Mouse (Mus musculus) left cerebral cortex, adult 8-10 months (tissue): ENCODE measurements around the gene Tns3. TPM values are rescaled to one million over a fixed set of nuclear protein-coding genes. Genes with fewer than 3 reads are reported as not detected.

Source experiments
- DNase-seq, 2 experiments: peaks; one replicate each; pipeline ENCODE4 v3.0.0; 2022; ENCODE audit warnings: low spot score in 2 of 2
- total RNA-seq, 4 experiments: library from RNA; stranded (reverse); gene quantifications; 2 replicates each; pipeline ENCODE4 v1.2.4; 2022

Tns3 gene
- total RNA-seq, 4 experiments from 2014 or later = 37.0 to 47.0 (median 41.1) TPM

- DNase-seq = no peak
These were observed 82.0 kb downstream of the Tns3 start for GRCm38 (mm10) chr11:8582101-8582920.

- DNase-seq = no peak
These were observed 84.5 kb downstream of the Tns3 start for GRCm38 (mm10) chr11:8579789-8580188.

GRCm38 (mm10) chr11:8575217-8576180 is 88.8 kb downstream of the Tns3 start:
- DNase-seq = no peak

- no peak for DNase-seq
These were observed 89.8 kb downstream of the Tns3 start for GRCm38 (mm10) chr11:8574562-8574961.

- DNase-seq = no peak
These were observed 91.6 kb downstream of the Tns3 start for GRCm38 (mm10) chr11:8572762-8573161.

- DNase-seq = no peak
These were observed 94.9 kb downstream of the Tns3 start for GRCm38 (mm10) chr11:8569232-8570028.

- no peak for DNase-seq
These were observed 95.5 kb downstream of the Tns3 start for GRCm38 (mm10) chr11:8568829-8569228.

GRCm38 (mm10) chr11:8566250-8566853 is 98.0 kb downstream of the Tns3 start:
- DNase-seq = no peak

GRCm38 (mm10) chr11:8558761-8559282 is 105.5 kb downstream of the Tns3 start:
- DNase-seq = no peak

GRCm38 (mm10) chr11:8558258-8558657 is 106.1 kb downstream of the Tns3 start:
- DNase-seq = no peak

GRCm38 (mm10) chr11:8557006-8557405 is 107.3 kb downstream of the Tns3 start:
- peak in 1 of 2 experiments; percentile 22 for DNase-seq

GRCm38 (mm10) chr11:8551710-8552109 is 112.6 kb downstream of the Tns3 start:
- no peak for DNase-seq

GRCm38 (mm10) chr11:8547661-8548060 is 116.7 kb downstream of the Tns3 start:
- DNase-seq = no peak

- DNase-seq = no peak
These were observed 118.5 kb downstream of the Tns3 start for GRCm38 (mm10) chr11:8545798-8546197.

- DNase-seq = no peak
These were observed 120.0 kb downstream of the Tns3 start for GRCm38 (mm10) chr11:8544355-8544754.

GRCm38 (mm10) chr11:8541222-8541815 is 123.0 kb downstream of the Tns3 start:
- no peak for DNase-seq

GRCm38 (mm10) chr11:8539593-8540265 is 124.6 kb downstream of the Tns3 start:
- DNase-seq = no peak

GRCm38 (mm10) chr11:8537013-8537614 is 127.2 kb downstream of the Tns3 start:
- DNase-seq = no peak

GRCm38 (mm10) chr11:8534893-8535292 is 129.4 kb downstream of the Tns3 start:
- DNase-seq = peak in 1 of 2 experiments; percentile 30
